Mouse (Mus musculus) liver, postnatal 0 days (tissue): ENCODE results near the gene Pld1.

ENCODE experiments used
- CTCF ChIP-seq: sonication (generic); IDR thresholded peaks from 2 replicates; pipeline ENCODE4 v1.5.1; 2016; ENCODE audit warnings: antibody characterized with exemption, low read depth
- EP300 ChIP-seq: IDR thresholded peaks from 2 replicates; pipeline ENCODE4 v1.6.1; 2016; ENCODE audit warnings: antibody characterized with exemption, low read depth, mild to moderate bottlenecking

DNA sequence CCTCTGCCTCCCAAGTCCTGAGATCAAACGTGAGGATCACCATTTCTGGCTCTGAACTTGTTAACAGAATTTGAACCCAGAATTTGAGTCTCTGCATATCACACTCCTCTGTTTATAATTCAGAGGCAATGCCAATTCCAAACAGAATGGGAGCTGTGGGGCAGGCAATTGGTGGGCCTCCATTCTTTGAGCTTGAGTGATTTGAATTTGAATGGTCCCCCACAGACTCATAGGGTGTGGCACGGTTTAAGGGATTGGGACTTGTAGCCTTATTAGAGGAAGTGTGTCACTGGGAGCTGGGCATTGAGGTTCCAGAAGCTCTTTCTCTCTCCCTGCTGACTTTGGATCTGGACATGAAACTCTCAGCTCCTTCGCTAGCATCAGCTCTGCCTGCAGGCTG is 2.9 kb upstream of the Pld1 start:
- TF ChIP-seq CTCF: no peak
- TF ChIP-seq EP300: no peak
